Mouse (Mus musculus) C2C12 (cell line): ENCODE measurements around the gene Sbno1. TPM values are rescaled to one million over a fixed set of nuclear protein-coding genes. Genes with fewer than 3 reads are reported as not detected.
"Not testable (repeated sequence)": the region's sequence is repeated elsewhere in the genome, so short reads cannot be mapped to it uniquely, and the experiment has no call there.

ENCODE experiments used
- H3K27me3 ChIP-seq: one replicate; pipeline ENCODE4 v1.6.1; 2011; ENCODE audit not compliant: control insufficient read depth, insufficient read depth, insufficient read length
- H3K36me3 ChIP-seq: one replicate; pipeline ENCODE4 v1.6.1; 2011; ENCODE audit not compliant: control insufficient read depth, insufficient read depth
- H3K4me3 ChIP-seq: one replicate; pipeline ENCODE4 v1.5.1; 2011; ENCODE audit warnings: mild to moderate bottlenecking, control low read depth; ENCODE audit not compliant: poor library complexity, insufficient read depth, severe bottlenecking
- H3K79me2 ChIP-seq: one replicate; pipeline ENCODE4 v1.6.1; 2011; ENCODE audit not compliant: control insufficient read depth, insufficient read depth
- H3K79me3 ChIP-seq: one replicate; pipeline ENCODE4 v1.6.1; 2011; ENCODE audit warnings: low read depth, control low read depth
- H3ac ChIP-seq: one replicate; pipeline ENCODE3; 2011; ENCODE audit warnings: low read depth; ENCODE audit not compliant: control insufficient read depth, insufficient read length
- CEBPB ChIP-seq: IDR thresholded peaks from one replicate; pipeline ENCODE4 v1.6.1; 2011; ENCODE audit warnings: low read depth, mild to moderate bottlenecking, control low read depth, moderate library complexity
- CTCF ChIP-seq: IDR thresholded peaks from one replicate; pipeline ENCODE4 v1.5.1; 2011; ENCODE audit not compliant: control insufficient read depth, insufficient read depth, insufficient read length
- FOSL1 ChIP-seq: IDR thresholded peaks from one replicate; pipeline ENCODE4 v1.8.0; 2011; ENCODE audit warnings: mild to moderate bottlenecking, low read length; ENCODE audit not compliant: poor library complexity, insufficient read depth, severe bottlenecking
- MAX ChIP-seq: IDR thresholded peaks from one replicate; pipeline ENCODE4 v1.6.1; 2011; ENCODE audit warnings: mild to moderate bottlenecking, control low read depth
- MYOD1 ChIP-seq: IDR thresholded peaks from one replicate; pipeline ENCODE4 v1.6.1; 2011; ENCODE audit warnings: low read depth; ENCODE audit not compliant: control insufficient read depth, insufficient read length
- MYOG ChIP-seq: IDR thresholded peaks from one replicate; pipeline ENCODE4 v1.6.1; 2011; ENCODE audit not compliant: control insufficient read depth, insufficient read length; ENCODE audit errors: extremely low read depth
- USF1 ChIP-seq: IDR thresholded peaks from one replicate; pipeline ENCODE4 v1.6.1; 2011; ENCODE audit warnings: low read depth, mild to moderate bottlenecking, control low read depth, moderate library complexity
- polyA plus RNA-seq: library from polyadenylated mRNA; unstranded; fragments of >200 nt; fragmentation: generic; extraction: Trizol; gene quantifications from one replicate; pipeline ENCODE4 v1.2.1, GENCODE M21; 2012; ENCODE audit warnings: missing spikeins

Gene Sbno1
- polyA plus RNA-seq, 1 experiment = 13.0 TPM

DNA sequence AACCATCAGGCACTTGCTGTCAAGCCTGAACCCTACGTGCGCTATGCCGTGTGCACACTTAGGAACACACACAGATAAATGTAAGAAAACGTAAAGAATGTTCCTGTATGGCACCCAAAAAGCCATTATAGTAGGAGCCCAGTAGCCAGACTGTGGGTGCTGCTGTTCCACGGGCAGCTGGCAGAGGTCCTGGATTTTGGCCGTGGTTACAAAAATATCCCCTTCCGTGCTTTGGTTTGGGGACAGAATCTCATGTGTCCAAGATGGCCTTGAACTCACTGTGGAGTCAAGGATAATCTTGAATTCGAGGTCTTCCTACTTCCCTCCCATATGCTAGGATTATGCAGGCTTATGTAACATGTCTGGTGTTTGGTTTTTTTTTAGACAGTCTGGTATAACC is 82.9 kb downstream of the Sbno1 start:
- peaks cover 24% of the 10 kb centered on the region for H3K36me3 ChIP-seq
- H3K27me3 ChIP-seq = no peaks in the 10 kb centered on the region
- H3K79me3 ChIP-seq = no peaks in the 10 kb centered on the region
- no peak overlapping the region for H3ac ChIP-seq
- H3K79me2 ChIP-seq = peaks cover under 1% of the 10 kb centered on the region
- no peak for TF ChIP-seq FOSL1
- no peak for TF ChIP-seq MYOD1
- no peak for TF ChIP-seq USF1
- TF ChIP-seq MAX = no peak
- TF ChIP-seq CTCF = no peak
- TF ChIP-seq MYOG = no peak
- TF ChIP-seq CEBPB = no peak
- H3K4me3 ChIP-seq = no peak overlapping the region

DNA sequence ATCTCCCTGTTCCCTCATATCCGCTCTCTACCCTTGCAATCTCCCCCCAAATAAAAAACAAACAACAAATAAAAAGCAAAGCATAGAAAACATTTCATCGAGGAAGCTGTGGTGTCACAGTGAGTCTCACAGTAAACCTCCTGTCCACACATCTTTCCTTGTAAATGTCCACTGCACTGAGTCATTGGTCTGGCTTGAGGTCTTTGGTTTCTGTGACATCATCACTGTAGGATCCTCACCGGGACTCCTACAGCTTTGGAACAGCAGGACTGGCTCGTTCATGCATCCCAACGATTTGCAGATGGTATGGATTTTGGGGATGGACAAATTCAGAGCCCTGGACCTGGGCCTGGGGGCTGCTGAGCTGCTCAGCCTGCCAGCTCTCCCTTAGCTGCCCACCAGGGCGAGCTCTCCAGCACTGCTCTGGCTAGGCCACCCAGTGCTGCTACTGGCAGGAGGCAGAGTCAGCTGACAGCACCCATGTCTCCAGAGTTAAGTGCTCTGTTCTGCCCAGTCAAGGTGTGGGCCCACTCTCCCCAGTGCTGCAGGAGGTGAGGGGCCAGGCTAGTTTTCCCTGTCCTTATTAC is 84.0 kb downstream of the Sbno1 start:
- H3K4me3 ChIP-seq, H3K79me3 ChIP-seq, H3ac ChIP-seq: not testable (repeated sequence)

DNA sequence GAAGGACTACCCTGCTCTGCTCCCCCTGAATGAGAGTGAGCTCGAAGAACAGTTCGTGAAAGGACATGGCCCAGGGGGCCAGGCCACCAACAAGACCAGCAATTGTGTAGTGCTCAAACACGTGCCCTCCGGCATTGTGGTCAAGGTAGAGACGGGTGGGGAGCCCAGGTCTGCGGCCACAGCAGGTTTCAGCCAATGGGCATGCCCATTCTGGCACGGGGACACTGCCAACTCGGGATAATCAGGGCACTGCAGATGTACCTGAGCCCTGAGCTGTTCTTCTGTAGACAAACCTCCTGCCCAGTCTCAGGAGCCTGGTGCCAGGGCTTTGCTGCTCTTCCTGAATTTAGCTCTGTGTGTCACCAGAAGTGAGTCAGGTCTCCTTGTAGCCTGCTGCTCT is 87.0 kb downstream of the Sbno1 start:
- H3K27me3 ChIP-seq = no peaks in the 10 kb centered on the region
- no peaks in the 10 kb centered on the region for H3K79me2 ChIP-seq
- peaks cover under 1% of the 10 kb centered on the region for H3K36me3 ChIP-seq
- H3K79me3 ChIP-seq = no peaks in the 10 kb centered on the region
- H3K4me3 ChIP-seq = no peak overlapping the region
- TF ChIP-seq CTCF (no peak), MYOG (no peak), FOSL1 (no peak), CEBPB (no peak), MAX (no peak), USF1 (no peak), MYOD1 (no peak)
- no peak overlapping the region for H3ac ChIP-seq

More for the DNA sequence above, 84.0 kb downstream of the Sbno1 start:
- not testable (repeated sequence) for H3K79me2 ChIP-seq, H3K27me3 ChIP-seq
- H3K36me3 ChIP-seq = peaks cover 22% of the 10 kb centered on the region

DNA sequence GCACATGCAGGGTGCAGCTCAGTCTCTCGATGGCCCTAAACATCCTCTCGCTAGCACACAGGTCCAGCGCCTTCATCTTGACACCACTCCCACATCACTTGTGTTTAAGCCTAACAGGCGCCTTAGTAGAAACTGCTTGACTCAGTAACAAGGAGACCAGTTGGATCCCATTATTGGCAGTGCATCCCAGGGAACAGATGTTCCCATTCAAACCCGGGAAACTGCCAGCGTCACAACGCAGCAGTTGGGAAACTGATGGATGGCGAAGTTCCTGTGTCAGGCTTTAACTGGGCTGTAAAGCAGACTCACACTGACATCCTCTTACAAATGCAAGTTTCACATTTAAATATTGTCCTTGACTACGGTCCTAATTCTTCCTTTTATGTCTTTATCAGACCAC is 87.9 kb downstream of the Sbno1 start:
- TF ChIP-seq CEBPB = no peak
- no peak for TF ChIP-seq MYOG
- TF ChIP-seq MYOD1 = no peak
- no peak for TF ChIP-seq FOSL1
- H3K79me3 ChIP-seq = no peaks in the 10 kb centered on the region
- no peaks in the 10 kb centered on the region for H3K36me3 ChIP-seq
- no peak overlapping the region for H3ac ChIP-seq
- no peaks in the 10 kb centered on the region for H3K79me2 ChIP-seq
- H3K4me3 ChIP-seq = no peak overlapping the region
- H3K27me3 ChIP-seq = no peaks in the 10 kb centered on the region

DNA sequence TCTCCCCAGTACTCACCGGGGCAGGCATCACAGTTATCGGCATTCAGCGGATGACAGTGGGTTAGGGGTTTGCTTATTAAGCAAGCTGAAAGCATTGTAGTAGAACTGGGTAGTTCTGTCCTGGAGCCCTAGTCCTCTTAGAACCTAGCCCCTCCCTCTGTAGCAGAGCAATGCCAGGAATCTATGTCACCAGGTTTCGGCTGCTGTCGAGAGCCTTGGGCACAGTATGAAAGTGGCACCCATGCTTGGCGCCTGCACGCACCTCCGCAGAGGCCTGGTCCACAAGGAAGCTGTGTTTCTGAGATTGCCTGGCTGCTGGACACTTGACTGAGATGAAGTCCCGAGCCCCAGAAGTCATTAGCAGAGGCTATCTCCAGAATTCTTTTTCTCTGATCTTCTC is 88.7 kb downstream of the Sbno1 start:
- no peaks in the 10 kb centered on the region for H3K79me2 ChIP-seq
- H3K4me3 ChIP-seq = no peak overlapping the region
- H3K36me3 ChIP-seq = no peaks in the 10 kb centered on the region
- no peaks in the 10 kb centered on the region for H3K79me3 ChIP-seq
- no peak for TF ChIP-seq MYOD1
- no peak for TF ChIP-seq CTCF
- no peak for TF ChIP-seq CEBPB
- TF ChIP-seq MAX = no peak
- TF ChIP-seq FOSL1 = no peak
- TF ChIP-seq USF1 = no peak
- no peak for TF ChIP-seq MYOG
- no peaks in the 10 kb centered on the region for H3K27me3 ChIP-seq
- H3ac ChIP-seq = no peak overlapping the region

DNA sequence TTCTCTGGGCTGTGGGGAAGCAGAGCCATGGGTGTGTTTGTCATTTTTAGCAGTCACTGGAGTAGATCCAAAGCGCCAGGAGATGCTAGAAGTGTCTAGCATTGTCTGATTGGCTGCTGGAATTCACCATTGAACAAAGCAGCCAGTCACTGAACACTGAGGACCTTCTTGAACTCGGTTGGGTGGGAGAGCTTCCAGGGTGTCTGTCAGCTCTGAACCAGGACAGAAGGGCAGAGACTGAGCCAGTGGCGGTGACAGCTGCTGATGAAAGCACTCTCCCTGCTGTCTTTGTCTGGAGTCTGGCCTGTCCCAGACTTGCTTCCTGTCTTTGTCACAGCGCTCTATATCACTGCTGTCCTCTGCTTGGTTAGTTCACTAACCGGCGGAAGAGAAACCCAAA is 91.4 kb downstream of the Sbno1 start:
- Histone ChIP-seq H3ac (no peak overlapping the region), H3K4me3 (no peak overlapping the region), H3K36me3 (no peaks in the 10 kb centered on the region), H3K79me2 (peaks cover 1% of the 10 kb centered on the region), H3K27me3 (no peaks in the 10 kb centered on the region), H3K79me3 (no peaks in the 10 kb centered on the region)
- no peak for TF ChIP-seq MYOD1
- TF ChIP-seq MAX = no peak
- TF ChIP-seq MYOG = no peak
- no peak for TF ChIP-seq FOSL1
- TF ChIP-seq CEBPB = no peak
- TF ChIP-seq CTCF = no peak
- TF ChIP-seq USF1 = no peak
